Mouse (Mus musculus) limb, embryonic 14.5 days (tissue): ENCODE results near the gene Thtpa. TPM values are rescaled to one million over a fixed set of nuclear protein-coding genes. Genes with fewer than 3 reads are reported as not detected.

Experiments used
- ATAC-seq: fragments of 200-750 bp; cut with Nextera tagmentation; 2 replicates; pipeline ENCODE4 v1.8.0; 2017; ENCODE audit warnings: low read depth, moderate number of reproducible peaks, moderate TSS enrichment; ENCODE audit not compliant: low FRiP score
- DNase-seq: peaks from one replicate; pipeline ENCODE4 v3.0.0-alpha.2; 2015; ENCODE audit warnings: low spot score
- H3K27ac ChIP-seq: fragments of 300-500 bp; sonication (generic); replicated peaks from 2 replicates; pipeline ENCODE4 v1.5.1; 2014; ENCODE audit warnings: low read depth, mild to moderate bottlenecking, low read length, moderate library complexity, mixed read lengths
- H3K27me3 ChIP-seq: fragments of 300-500 bp; sonication (generic); 2 replicates; pipeline ENCODE4 v1.6.1; 2014; ENCODE audit warnings: low read length, mixed read lengths; ENCODE audit not compliant: control insufficient read depth, insufficient read depth
- H3K36me3 ChIP-seq: fragments of 300-500 bp; sonication (generic); 2 replicates; pipeline ENCODE4 v1.6.1; 2014; ENCODE audit warnings: mild to moderate bottlenecking, low read length, moderate library complexity, mixed read lengths; ENCODE audit not compliant: control insufficient read depth, insufficient read depth
- H3K4me1 ChIP-seq: fragments of 300-500 bp; sonication (generic); 2 replicates; pipeline ENCODE4 v1.6.1; 2014; ENCODE audit warnings: antibody characterized with exemption, low read length, mixed read lengths; ENCODE audit not compliant: control insufficient read depth, insufficient read depth
- H3K4me2 ChIP-seq: fragments of 300-500 bp; sonication (generic); replicated peaks from 2 replicates; pipeline ENCODE4 v1.6.1; 2014; ENCODE audit warnings: low read depth, mild to moderate bottlenecking, low read length, moderate library complexity; ENCODE audit not compliant: severe bottlenecking
- H3K4me3 ChIP-seq: fragments of 300-500 bp; sonication (generic); replicated peaks from 2 replicates; pipeline ENCODE4 v1.5.1; 2014; ENCODE audit warnings: low read length
- H3K9ac ChIP-seq: fragments of 300-500 bp; sonication (generic); 2 replicates; pipeline ENCODE4 v1.6.1; 2014; ENCODE audit warnings: mild to moderate bottlenecking, low read depth, low read length, moderate library complexity; ENCODE audit not compliant: severe bottlenecking
- H3K9me3 ChIP-seq: fragments of 300-500 bp; sonication (generic); 2 replicates; pipeline ENCODE4 v1.6.1; 2016; ENCODE audit warnings: low read length; ENCODE audit not compliant: control insufficient read depth
- POLR2A ChIP-seq: fragments of 200-500 bp; IDR thresholded peaks from 2 replicates; pipeline ENCODE4 v1.8.0; 2012; ENCODE audit warnings: inconsistent platforms, mild to moderate bottlenecking, moderate library complexity, borderline replicate concordance; ENCODE audit not compliant: insufficient read depth, insufficient read length; ENCODE audit errors: extremely low read depth
- WGBS: fragments of 180-500 bp; shearing (Covaris S2); extraction: QIAGEN DNeasy Blood & Tissue Kit; methylation state at CpG from one replicate; pipeline ENCODE4 v1.1.7; 2014; 5-methylcytosine and 5-hydroxymethylcytosine counted together
- polyA plus RNA-seq, 2 experiments: library from polyadenylated mRNA; depleted of rRNA in 1 of 2; stranded (reverse) in 1 of 2; unstranded in 1 of 2; fragments of >200 nt; fragmentation: Nextera tagmentation in 1 of 2; extraction: Ambion mirVana in 1 of 2; gene quantifications; 2 replicates each; pipeline versions ENCODE4 v1.2.1 to v1.2.3; 2012 to 2014

Thtpa gene
- polyA plus RNA-seq, 2 experiments, result 11.9 to 19.9 TPM

- Histone ChIP-seq H3K4me2 (no peak overlapping the region), H3K36me3 (no peaks in the 10 kb centered on the region), H3K9me3 (no peaks in the 10 kb centered on the region), H3K9ac (no peak overlapping the region), H3K4me3 (no peak overlapping the region), H3K27me3 (no peaks in the 10 kb centered on the region), H3K27ac (no peak overlapping the region), H3K4me1 (no peaks in the 10 kb centered on the region)
- TF ChIP-seq POLR2A, result no peak
- DNase-seq (peak; percentile 52), ATAC-seq (no peak)
- WGBS, result 28% methylated on average over 5 of the region's 5 CpGs
Observed at GRCm38 (mm10) chr14:55148363-55148915, 53.9 kb downstream of the Thtpa start.

Other genes with a start within 250 kb of the Thtpa start
- 5.9 and 6.3 TPM in 2 replicates for gene Homez, start 223.8 kb upstream of the Thtpa start, polyA plus RNA-seq (2012; rRNA removed)
- 9.0 and 9.2 TPM in 2 replicates for gene Homez, start 223.8 kb upstream of the Thtpa start, polyA plus RNA-seq (2014; fragmentation: Nextera tagmentation; extraction: Ambion mirVana)
- 7.0 and 8.0 TPM in 2 replicates for gene Ppp1r3e, start 217.2 kb upstream of the Thtpa start, polyA plus RNA-seq (2012; rRNA removed)
- gene Ppp1r3e, start 217.2 kb upstream of the Thtpa start, polyA plus RNA-seq (2014; fragmentation: Nextera tagmentation; extraction: Ambion mirVana), result 0.86 and 1.4 TPM in 2 replicates
- 44.4 and 46.6 TPM in 2 replicates for gene Bcl2l2, start 211.4 kb upstream of the Thtpa start, polyA plus RNA-seq (2012; rRNA removed)
- gene Bcl2l2, start 211.4 kb upstream of the Thtpa start, polyA plus RNA-seq (2014; fragmentation: Nextera tagmentation; extraction: Ambion mirVana), result 5.4 and 5.5 TPM in 2 replicates
- 0.16 and 1.7 TPM in 2 replicates for gene Gm20521, start 211.3 kb upstream of the Thtpa start, polyA plus RNA-seq (2012; rRNA removed)
- gene Gm20521, start 211.3 kb upstream of the Thtpa start, polyA plus RNA-seq (2014; fragmentation: Nextera tagmentation; extraction: Ambion mirVana), result 0.19 TPM in 1 of 2 replicates, not detected in the other
- gene Pabpn1, start 202.3 kb upstream of the Thtpa start, polyA plus RNA-seq (2012; rRNA removed), result 476 and 495 TPM in 2 replicates
- 137 and 147 TPM in 2 replicates for gene Pabpn1, start 202.3 kb upstream of the Thtpa start, polyA plus RNA-seq (2014; fragmentation: Nextera tagmentation; extraction: Ambion mirVana)
- gene Slc22a17, start 181.7 kb upstream of the Thtpa start, polyA plus RNA-seq (2012; rRNA removed), result 403 and 594 TPM in 2 replicates
- 57.9 and 64.3 TPM in 2 replicates for gene Slc22a17, start 181.7 kb upstream of the Thtpa start, polyA plus RNA-seq (2014; fragmentation: Nextera tagmentation; extraction: Ambion mirVana)
- 117 and 171 TPM in 2 replicates for gene Efs, start 168.7 kb upstream of the Thtpa start, polyA plus RNA-seq (2012; rRNA removed)
- gene Efs, start 168.7 kb upstream of the Thtpa start, polyA plus RNA-seq (2014; fragmentation: Nextera tagmentation; extraction: Ambion mirVana), result 58.9 and 66.9 TPM in 2 replicates
- gene Il25, start 162.1 kb upstream of the Thtpa start, polyA plus RNA-seq (2012; rRNA removed), result 0.31 and 0.77 TPM in 2 replicates
- 0.19 TPM in 1 of 2 replicates, not detected in the other for gene Il25, start 162.1 kb upstream of the Thtpa start, polyA plus RNA-seq (2014; fragmentation: Nextera tagmentation; extraction: Ambion mirVana)
- 22.7 and 35.5 TPM in 2 replicates for gene Cmtm5, start 158.5 kb upstream of the Thtpa start, polyA plus RNA-seq (2012; rRNA removed)
- 18.6 and 20.1 TPM in 2 replicates for gene Cmtm5, start 158.5 kb upstream of the Thtpa start, polyA plus RNA-seq (2014; fragmentation: Nextera tagmentation; extraction: Ambion mirVana)
- gene Myh6, start 127.9 kb upstream of the Thtpa start, polyA plus RNA-seq (2012; rRNA removed), result 0.77 and 2.1 TPM in 2 replicates
- gene Myh6, start 127.9 kb upstream of the Thtpa start, polyA plus RNA-seq (2014; fragmentation: Nextera tagmentation; extraction: Ambion mirVana), result 4.8 and 7.3 TPM in 2 replicates
- not detected in 2 replicates for gene Gm17428, start 117.9 kb upstream of the Thtpa start, polyA plus RNA-seq (2012; rRNA removed)
- not detected in 2 replicates for gene Gm17428, start 117.9 kb upstream of the Thtpa start, polyA plus RNA-seq (2014; fragmentation: Nextera tagmentation; extraction: Ambion mirVana)
- 29.5 and 59.8 TPM in 2 replicates for gene Myh7, start 100.2 kb upstream of the Thtpa start, polyA plus RNA-seq (2012; rRNA removed)
- 40.0 and 55.3 TPM in 2 replicates for gene Myh7, start 100.2 kb upstream of the Thtpa start, polyA plus RNA-seq (2014; fragmentation: Nextera tagmentation; extraction: Ambion mirVana)
- 43.2 and 62.6 TPM in 2 replicates for gene Ngdn, start 79.3 kb upstream of the Thtpa start, polyA plus RNA-seq (2012; rRNA removed)
- gene Ngdn, start 79.3 kb upstream of the Thtpa start, polyA plus RNA-seq (2014; fragmentation: Nextera tagmentation; extraction: Ambion mirVana), result 66.8 and 74.3 TPM in 2 replicates
- gene Zfhx2, start 2.5 kb upstream of the Thtpa start, polyA plus RNA-seq (2012; rRNA removed), result 5.3 and 6.1 TPM in 2 replicates
- 3.7 and 4.7 TPM in 2 replicates for gene Zfhx2, start 2.5 kb upstream of the Thtpa start, polyA plus RNA-seq (2014; fragmentation: Nextera tagmentation; extraction: Ambion mirVana)
- gene Ap1g2, start 11.8 kb downstream of the Thtpa start, polyA plus RNA-seq (2012; rRNA removed), result 22.9 and 31.4 TPM in 2 replicates
- gene Ap1g2, start 11.8 kb downstream of the Thtpa start, polyA plus RNA-seq (2014; fragmentation: Nextera tagmentation; extraction: Ambion mirVana), result 19.5 and 20.4 TPM in 2 replicates
- 10.4 and 11.2 TPM in 2 replicates for gene Jph4, start 22.2 kb downstream of the Thtpa start, polyA plus RNA-seq (2012; rRNA removed)
- 2.5 and 3.0 TPM in 2 replicates for gene Jph4, start 22.2 kb downstream of the Thtpa start, polyA plus RNA-seq (2014; fragmentation: Nextera tagmentation; extraction: Ambion mirVana)
- gene Dhrs2, start 127.2 kb downstream of the Thtpa start, polyA plus RNA-seq (2012; rRNA removed), result 0.34 and 0.38 TPM in 2 replicates
- gene Dhrs2, start 127.2 kb downstream of the Thtpa start, polyA plus RNA-seq (2014; fragmentation: Nextera tagmentation; extraction: Ambion mirVana), result 0.47 TPM in 1 of 2 replicates, not detected in the other